Mouse (Mus musculus): Measurements from ENCODE around the gene Pphln1. TPM values are rescaled to one million over a fixed set of nuclear protein-coding genes. Genes with fewer than 3 reads are reported as not detected.

The Pphln1 gene
- polyA plus RNA-seq, 1 experiment: 14.5 TPM

GRCm38 (mm10) chr15:93402730-93403129 lies 4.6 kb downstream of the Pphln1 start:
- no peak overlapping the region for H3K27ac ChIP-seq (ENCODE audit: control insufficient read depth, insufficient read depth, low read length)
- H3K4me3 ChIP-seq (ENCODE audit: control insufficient read depth, insufficient read depth, low read length): no peak overlapping the region
- peaks cover 9% of the 10 kb centered on the region for H3K4me1 ChIP-seq (replicated peaks; ENCODE audit: control insufficient read depth, insufficient read depth, low read length)
- WGBS: 99% methylated on average over 2 of the region's 2 CpGs
- no peak for TF ChIP-seq CTCF (IDR thresholded peaks at IDR 0.05; ENCODE audit: borderline replicate concordance, control insufficient read depth, extremely low read depth, insufficient read depth, low read length, poor library complexity)
- TF ChIP-seq POLR2A (IDR thresholded peaks at IDR 0.05; ENCODE audit: control insufficient read depth, extremely low read depth, insufficient read depth, low read length, poor library complexity): no peak
- H3K36me3 ChIP-seq (ENCODE audit: control insufficient read depth, insufficient read depth, low read length): peaks cover 4% of the 10 kb centered on the region; the same call in 1 of the 2 replicates
- no peaks in the 10 kb centered on the region for H3K27me3 ChIP-seq (ENCODE audit: control insufficient read depth, insufficient read depth, low read length)
- DNase-seq: no peak

- Histone ChIP-seq H3K27ac (ENCODE audit: control insufficient read depth, insufficient read depth, low read length) (no peak overlapping the region), H3K27me3 (ENCODE audit: control insufficient read depth, insufficient read depth, low read length) (no peaks in the 10 kb centered on the region), H3K4me1 (replicated peaks; ENCODE audit: control insufficient read depth, insufficient read depth, low read length) (no peaks in the 10 kb centered on the region), H3K4me3 (ENCODE audit: control insufficient read depth, insufficient read depth, low read length) (no peak overlapping the region), H3K36me3 (ENCODE audit: control insufficient read depth, insufficient read depth, low read length) (peaks cover 4% of the 10 kb centered on the region; the same call in 1 of the 2 replicates)
- TF ChIP-seq POLR2A (IDR thresholded peaks at IDR 0.05; ENCODE audit: control insufficient read depth, extremely low read depth, insufficient read depth, low read length, poor library complexity) (no peak), CTCF (IDR thresholded peaks at IDR 0.05; ENCODE audit: borderline replicate concordance, control insufficient read depth, extremely low read depth, insufficient read depth, low read length, poor library complexity) (no peak)
- DNase-seq: no peak
Observed at GRCm38 (mm10) chr15:93404849-93405248, 6.7 kb downstream of the Pphln1 start.

- Histone ChIP-seq H3K27me3 (ENCODE audit: control insufficient read depth, insufficient read depth, low read length) (no peaks in the 10 kb centered on the region), H3K4me1 (replicated peaks; ENCODE audit: control insufficient read depth, insufficient read depth, low read length) (no peaks in the 10 kb centered on the region), H3K36me3 (ENCODE audit: control insufficient read depth, insufficient read depth, low read length) (peaks cover 4% of the 10 kb centered on the region; the same call in 1 of the 2 replicates), H3K4me3 (ENCODE audit: control insufficient read depth, insufficient read depth, low read length) (no peak overlapping the region), H3K27ac (ENCODE audit: control insufficient read depth, insufficient read depth, low read length) (no peak overlapping the region)
- no peak for DNase-seq
- WGBS: 93% methylated on average over 7 of the region's 7 CpGs
- TF ChIP-seq CTCF (IDR thresholded peaks at IDR 0.05; ENCODE audit: borderline replicate concordance, control insufficient read depth, extremely low read depth, insufficient read depth, low read length, poor library complexity) (no peak), POLR2A (IDR thresholded peaks at IDR 0.05; ENCODE audit: control insufficient read depth, extremely low read depth, insufficient read depth, low read length, poor library complexity) (no peak)
Observed at GRCm38 (mm10) chr15:93405446-93405986, 7.4 kb downstream of the Pphln1 start.

DNA sequence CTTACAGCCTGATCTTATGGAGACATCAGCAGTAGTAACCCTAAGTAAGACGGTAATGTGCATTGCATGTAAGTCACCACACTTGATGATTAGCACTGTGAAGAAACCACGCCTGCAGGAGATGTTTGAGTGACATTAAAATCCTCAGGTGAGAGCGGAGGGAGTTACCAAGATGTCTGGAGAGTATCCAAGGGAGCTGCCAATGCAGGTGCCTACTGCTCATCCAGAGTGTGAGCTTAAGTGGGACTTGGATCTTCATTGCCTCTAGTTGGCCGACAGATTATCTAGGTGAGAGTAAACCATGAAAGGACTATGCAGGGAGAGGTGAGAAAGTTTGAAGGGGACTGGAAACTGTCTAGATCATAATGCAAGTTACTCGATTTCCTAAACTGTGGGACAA lies 8.3 kb downstream of the Pphln1 start:
- TF ChIP-seq POLR2A (IDR thresholded peaks at IDR 0.05; ENCODE audit: control insufficient read depth, extremely low read depth, insufficient read depth, low read length, poor library complexity) (no peak), CTCF (IDR thresholded peaks at IDR 0.05; ENCODE audit: borderline replicate concordance, control insufficient read depth, extremely low read depth, insufficient read depth, low read length, poor library complexity) (no peak)
- H3K4me1 ChIP-seq (replicated peaks; ENCODE audit: control insufficient read depth, insufficient read depth, low read length): no peaks in the 10 kb centered on the region
- no peak overlapping the region for H3K4me3 ChIP-seq (ENCODE audit: control insufficient read depth, insufficient read depth, low read length)
- no peaks in the 10 kb centered on the region for H3K27me3 ChIP-seq (ENCODE audit: control insufficient read depth, insufficient read depth, low read length)
- no peak overlapping the region for H3K27ac ChIP-seq (ENCODE audit: control insufficient read depth, insufficient read depth, low read length)
- 98% methylated on average over 5 of the region's 5 CpGs for WGBS
- DNase-seq: no peak
- peaks cover 4% of the 10 kb centered on the region; the same call in 1 of the 2 replicates for H3K36me3 ChIP-seq (ENCODE audit: control insufficient read depth, insufficient read depth, low read length)

DNA sequence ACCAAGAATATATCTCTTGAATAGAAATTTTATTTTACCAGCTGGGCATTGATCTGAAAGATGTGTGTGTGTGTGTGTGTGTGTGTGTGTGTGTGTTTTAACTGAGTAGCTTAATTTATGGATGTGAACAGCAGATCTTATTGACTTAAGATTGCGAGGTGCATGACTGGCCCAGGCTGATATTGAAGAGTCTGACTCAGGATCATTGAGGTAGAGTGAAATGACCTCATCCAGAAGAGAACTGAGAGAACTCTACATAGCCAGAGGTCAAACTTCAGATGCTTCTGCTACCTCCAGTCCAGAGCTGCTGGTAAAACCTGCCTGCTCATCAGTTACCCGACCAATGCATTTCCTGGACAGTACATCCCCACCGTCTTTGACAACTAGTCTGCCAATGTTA lies 14.3 kb downstream of the Pphln1 start:
- Histone ChIP-seq H3K36me3 (ENCODE audit: control insufficient read depth, insufficient read depth, low read length) (no peaks in the 10 kb centered on the region; the same call in 1 of the 2 replicates), H3K4me3 (ENCODE audit: control insufficient read depth, insufficient read depth, low read length) (no peak overlapping the region), H3K27ac (ENCODE audit: control insufficient read depth, insufficient read depth, low read length) (no peak overlapping the region), H3K4me1 (replicated peaks; ENCODE audit: control insufficient read depth, insufficient read depth, low read length) (no peaks in the 10 kb centered on the region), H3K27me3 (ENCODE audit: control insufficient read depth, insufficient read depth, low read length) (no peaks in the 10 kb centered on the region)
- TF ChIP-seq CTCF (IDR thresholded peaks at IDR 0.05; ENCODE audit: borderline replicate concordance, control insufficient read depth, extremely low read depth, insufficient read depth, low read length, poor library complexity) (no peak), POLR2A (IDR thresholded peaks at IDR 0.05; ENCODE audit: control insufficient read depth, extremely low read depth, insufficient read depth, low read length, poor library complexity) (no peak)
- 93% methylated on average over 3 of the region's 3 CpGs for WGBS
- no peak for DNase-seq

DNA sequence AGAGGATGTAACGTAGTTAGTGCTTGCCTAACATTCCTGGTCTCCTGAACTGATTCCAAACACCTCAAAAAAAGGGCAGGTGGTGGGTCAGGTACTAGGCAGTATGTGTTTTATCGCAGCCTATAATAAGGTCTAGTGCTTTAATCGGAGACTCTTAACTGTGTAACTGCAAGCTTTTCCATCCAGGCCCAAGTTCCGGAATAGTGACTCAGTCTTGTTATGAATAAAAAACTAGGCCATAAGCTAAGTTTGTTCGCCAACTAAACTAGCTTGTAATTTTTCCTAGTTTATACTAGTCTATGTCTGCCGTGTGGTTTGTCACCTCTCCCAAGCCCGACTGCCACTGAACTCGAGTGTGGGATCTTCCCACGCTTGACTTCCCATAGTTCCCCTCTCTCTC lies 16.3 kb downstream of the Pphln1 start:
- WGBS: 98% methylated on average over 9 of the region's 9 CpGs
- Histone ChIP-seq H3K4me1 (replicated peaks; ENCODE audit: control insufficient read depth, insufficient read depth, low read length) (no peaks in the 10 kb centered on the region), H3K36me3 (ENCODE audit: control insufficient read depth, insufficient read depth, low read length) (no peaks in the 10 kb centered on the region; the same call in 1 of the 2 replicates), H3K27me3 (ENCODE audit: control insufficient read depth, insufficient read depth, low read length) (no peaks in the 10 kb centered on the region), H3K27ac (ENCODE audit: control insufficient read depth, insufficient read depth, low read length) (no peak overlapping the region), H3K4me3 (ENCODE audit: control insufficient read depth, insufficient read depth, low read length) (no peak overlapping the region)
- TF ChIP-seq CTCF (IDR thresholded peaks at IDR 0.05; ENCODE audit: borderline replicate concordance, control insufficient read depth, extremely low read depth, insufficient read depth, low read length, poor library complexity) (no peak), POLR2A (IDR thresholded peaks at IDR 0.05; ENCODE audit: control insufficient read depth, extremely low read depth, insufficient read depth, low read length, poor library complexity) (no peak)
- DNase-seq: no peak

DNA sequence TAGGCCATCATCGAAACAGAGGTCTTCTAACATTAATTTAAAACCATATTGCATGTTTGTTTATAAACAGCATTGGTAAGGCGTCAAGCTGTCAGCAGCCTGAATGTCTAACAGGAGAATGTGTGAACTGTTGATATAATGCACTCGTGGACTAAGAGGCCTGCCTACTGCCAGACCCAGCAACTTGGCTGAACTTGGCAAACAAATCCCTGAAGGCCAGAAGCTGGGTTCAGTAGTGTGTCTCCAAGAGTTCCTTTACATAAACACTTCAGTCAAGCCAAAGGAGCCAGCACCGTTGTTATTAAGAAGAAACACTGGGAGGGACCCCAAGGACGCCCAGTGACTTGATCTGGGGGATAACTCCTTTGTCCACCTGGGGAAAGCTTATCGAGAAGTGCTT lies 18.1 kb downstream of the Pphln1 start:
- no peak for DNase-seq
- WGBS: 97% methylated on average over 6 of the region's 6 CpGs
- no peak overlapping the region for H3K27ac ChIP-seq (ENCODE audit: control insufficient read depth, insufficient read depth, low read length)
- H3K4me3 ChIP-seq (ENCODE audit: control insufficient read depth, insufficient read depth, low read length): no peak overlapping the region
- no peaks in the 10 kb centered on the region for H3K4me1 ChIP-seq (replicated peaks; ENCODE audit: control insufficient read depth, insufficient read depth, low read length)
- no peaks in the 10 kb centered on the region; the same call in 1 of the 2 replicates for H3K36me3 ChIP-seq (ENCODE audit: control insufficient read depth, insufficient read depth, low read length)
- TF ChIP-seq POLR2A (IDR thresholded peaks at IDR 0.05; ENCODE audit: control insufficient read depth, extremely low read depth, insufficient read depth, low read length, poor library complexity): no peak
- TF ChIP-seq CTCF (IDR thresholded peaks at IDR 0.05; ENCODE audit: borderline replicate concordance, control insufficient read depth, extremely low read depth, insufficient read depth, low read length, poor library complexity): no peak
- no peaks in the 10 kb centered on the region for H3K27me3 ChIP-seq (ENCODE audit: control insufficient read depth, insufficient read depth, low read length)
